Comparison of ENCODE assay signal across 8 mouse cellular contexts in genomic region chr3:78901838-78902484, GRCm38 (mm10).
DNase-seq lines count a peak whose midpoint lies in the region; ATAC-seq and TF ChIP-seq lines count a peak whose summit lies in the region.

No protein-coding gene starts in this region.

- H3K36me3 ChIP-seq in hindbrain, postnatal 0 days (ENCODE audit: insufficient read depth, low read length) = no peaks in the 10 kb centered on the region
- no peaks in the 10 kb centered on the region for H3K36me3 ChIP-seq in midbrain, embryonic 10.5 days

- no peaks in the 10 kb centered on the region for H3K9me3 ChIP-seq in hindbrain, postnatal 0 days (ENCODE audit: low read length)
- H3K9me3 ChIP-seq in midbrain, embryonic 10.5 days (replicated peaks) = no peaks in the 10 kb centered on the region

- H3K4me1 ChIP-seq in hindbrain, postnatal 0 days (ENCODE audit: insufficient read depth, low read length) = no peaks in the 10 kb centered on the region
- peaks cover 54% of the 10 kb centered on the region for H3K4me1 ChIP-seq in midbrain, embryonic 10.5 days

- DNase-seq in layer of hippocampus, adult 11-12 months (ENCODE audit: low spot score) = peak; percentile 35
- DNase-seq in layer of hippocampus, postnatal 36 days = no peak
- DNase-seq in cerebellum, postnatal 10 days = peak; percentile 84 to 90
- DNase-seq in heart, adult 11 months = peak; percentile 94
- peak; percentile 67 for DNase-seq in hindbrain, postnatal 0 days (ENCODE audit: low spot score)
- no peak for DNase-seq in midbrain, embryonic 10.5 days (ENCODE audit: low spot score)
- no peak for DNase-seq in thymus, postnatal 14 days
- no peak for DNase-seq in spleen, adult 18-20 months

- H3K27ac ChIP-seq in hindbrain, postnatal 0 days = no peak overlapping the region; the same call in 1 of the 2 replicates
- peak overlapping the region; percentile 72 for H3K27ac ChIP-seq in midbrain, embryonic 10.5 days (replicated peaks)

- H3K27me3 ChIP-seq in hindbrain, postnatal 0 days (ENCODE audit: insufficient read depth, low read length) = no peaks in the 10 kb centered on the region
- no peaks in the 10 kb centered on the region for H3K27me3 ChIP-seq in midbrain, embryonic 10.5 days (ENCODE audit: low read depth, poor library complexity, severe bottlenecking)

- 0 out of 2 replicates have a peak, but pooled peaks have one; percentile 38 for ATAC-seq in hindbrain, postnatal 0 days

- 0 out of 2 replicates have a peak overlapping the region, but pooled peaks have one; percentile 10 for H3K4me2 ChIP-seq in hindbrain, postnatal 0 days (ENCODE audit: low read depth, low read length)

- H3K9ac ChIP-seq in hindbrain, postnatal 0 days (replicated peaks; ENCODE audit: low read length) = no peak overlapping the region

- WGBS in hindbrain, postnatal 0 days = 29% methylated on average over 4 of the region's 4 CpGs
- WGBS in midbrain, embryonic 10.5 days = 61% methylated on average over 4 of the region's 4 CpGs

- H3K4me3 ChIP-seq in hindbrain, postnatal 0 days (ENCODE audit: low read length) = no peak overlapping the region
- no peak overlapping the region for H3K4me3 ChIP-seq in midbrain, embryonic 10.5 days

- no peak for TF ChIP-seq CTCF in hindbrain, postnatal 0 days (IDR thresholded peaks at IDR 0.05; ENCODE audit: low read depth)

Comparison
In these comparisons a context has a peak if more than half of its experiments do, and no peak if none do; other contexts are left out.
1. DNase-seq: peak in layer of hippocampus, adult 11-12 months (single experiment), cerebellum, postnatal 10 days (2 of 2), heart, adult 11 months (single experiment) and hindbrain, postnatal 0 days (single experiment); none in layer of hippocampus, postnatal 36 days (0 of 2), midbrain, embryonic 10.5 days (single experiment), thymus, postnatal 14 days (single experiment) and spleen, adult 18-20 months (0 of 2).